Mouse (Mus musculus) G1E (cell line): ENCODE data around the gene Agpat1. TPM values are rescaled to one million over a fixed set of nuclear protein-coding genes. Genes with fewer than 3 reads are reported as not detected.

Experiments used
- ATAC-seq: 2 replicates; pipeline ENCODE4 v1.8.0; 2016; ENCODE audit warnings: mild to moderate bottlenecking; ENCODE audit not compliant: insufficient number of reproducible peaks, poor library complexity, low FRiP score, severe bottlenecking; ENCODE audit errors: extremely low read depth
- DNase-seq: peaks from one replicate; pipeline ENCODE4 v3.0.0; 2012; ENCODE audit warnings: low spot score
- H3K27me3 ChIP-seq: 2 replicates; pipeline ENCODE4 v1.6.1; 2012; ENCODE audit warnings: mild to moderate bottlenecking, low read length, inconsistent platforms; ENCODE audit not compliant: insufficient read depth
- H3K36me3 ChIP-seq: replicated peaks from 2 replicates; pipeline ENCODE3; 2012; ENCODE audit warnings: mild to moderate bottlenecking, inconsistent platforms
- H3K4me1 ChIP-seq: 2 replicates; pipeline ENCODE4 v1.6.1; 2012; ENCODE audit warnings: low read depth, low read length, inconsistent platforms, mixed read lengths; ENCODE audit not compliant: insufficient read depth
- H3K4me3 ChIP-seq: 2 replicates; pipeline ENCODE4 v1.5.1; 2012; ENCODE audit warnings: low read depth, mild to moderate bottlenecking, inconsistent platforms, low read length, moderate library complexity, mixed read lengths
- H3K9me3 ChIP-seq: replicated peaks from 2 replicates; pipeline ENCODE4 v1.6.1; 2012; ENCODE audit warnings: inconsistent platforms
- CTCF ChIP-seq: IDR thresholded peaks from 2 replicates; pipeline ENCODE4 v1.5.1; 2012; ENCODE audit warnings: low read depth, low read length, inconsistent platforms, mixed read lengths
- GATA1 ChIP-seq: IDR thresholded peaks from 2 replicates; pipeline ENCODE4 v1.6.1; 2012; ENCODE audit warnings: borderline replicate concordance, low read length, inconsistent platforms, mixed read lengths
- GATA2 ChIP-seq: IDR thresholded peaks from 2 replicates; pipeline ENCODE4 v1.6.1; 2012; ENCODE audit warnings: low read depth, low read length, inconsistent platforms, borderline replicate concordance
- POLR2AphosphoS5 ChIP-seq: IDR thresholded peaks from 2 replicates; pipeline ENCODE4 v1.6.1; 2012; ENCODE audit warnings: low read depth, low read length, inconsistent platforms; ENCODE audit not compliant: insufficient replicate concordance
- TAL1 ChIP-seq: conservative IDR thresholded peaks from 2 replicates; pipeline ENCODE4 v1.6.1; 2012; ENCODE audit warnings: low read depth, low read length, inconsistent platforms, mixed read lengths
- polyA plus RNA-seq: library from polyadenylated mRNA; stranded (reverse); fragments of >175 nt; gene quantifications from 2 replicates; pipeline ENCODE4 v1.2.3, GENCODE M21; 2012
- total RNA-seq, 2 experiments: library from RNA; stranded (forward) in 1 of 2; stranded (reverse) in 1 of 2; fragments of 200-1000 nt in 1 of 2; fragments of >200 nt in 1 of 2; fragmentation: Nextera tagmentation in 1 of 2; gene quantifications; 2 replicates each; pipeline ENCODE4 v1.2.3; 2014 to 2017

Gene Agpat1
- total and polyA plus RNA-seq, 3 experiments, result 24.7 to 165 (median 96.4) TPM

DNA sequence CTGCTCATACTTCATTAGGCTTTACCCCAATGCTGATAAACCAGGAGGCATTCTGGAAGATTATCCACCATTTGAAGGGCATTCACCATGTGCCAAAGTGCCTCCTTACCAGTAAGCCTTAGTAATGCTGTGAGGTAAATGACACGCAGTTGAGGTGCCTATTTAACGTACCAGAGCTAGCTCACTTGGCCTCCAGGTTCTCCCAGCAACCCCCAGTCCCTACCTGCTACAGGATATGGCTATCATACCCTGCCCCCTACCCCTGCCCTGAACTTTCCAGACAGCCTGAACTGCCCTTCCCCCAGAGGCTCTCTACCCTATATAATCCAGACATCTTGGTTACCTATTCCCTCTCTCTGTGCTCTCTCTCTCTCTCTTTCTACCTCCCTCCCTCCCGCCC is 15.3 kb upstream of the Agpat1 start:
- H3K4me1 ChIP-seq, result peaks cover 61% of the 10 kb centered on the region
- TF ChIP-seq CTCF, result no peak
- TF ChIP-seq GATA2, result no peak
- no peak for TF ChIP-seq POLR2AphosphoS5
- TF ChIP-seq TAL1, result no peak
- no peak for TF ChIP-seq GATA1
- peaks cover 4% of the 10 kb centered on the region; the same call in 1 of the 2 replicates for H3K27me3 ChIP-seq
- DNase-seq, result no peak
- ATAC-seq, result no peak
- peak overlapping the region; percentile 74; the same call in 1 of the 2 replicates for H3K4me3 ChIP-seq
- no peaks in the 10 kb centered on the region for H3K9me3 ChIP-seq
- peaks cover 14% of the 10 kb centered on the region for H3K36me3 ChIP-seq

DNA sequence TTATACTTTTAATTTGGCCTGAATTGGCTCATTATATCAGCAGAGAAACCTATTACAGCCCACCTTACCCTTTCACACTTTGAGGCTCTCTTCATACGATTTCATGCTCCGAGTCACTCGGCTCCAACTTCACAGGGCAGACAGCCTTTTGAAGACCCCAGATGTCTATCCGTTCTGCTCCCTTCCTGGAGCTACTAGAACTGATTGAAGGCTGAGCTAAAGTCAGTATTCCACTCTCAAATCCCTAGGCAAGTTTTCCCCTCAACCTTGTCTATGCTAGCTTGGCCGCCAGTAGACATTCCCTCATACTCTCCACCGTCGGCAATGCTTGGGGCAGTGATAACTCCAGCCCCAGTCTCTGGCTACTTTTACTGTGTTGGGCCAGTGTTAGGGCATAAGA is 14.9 kb upstream of the Agpat1 start:
- ATAC-seq (no peak), DNase-seq (no peak)
- H3K36me3 ChIP-seq, result peaks cover 18% of the 10 kb centered on the region
- no peak for TF ChIP-seq GATA2
- TF ChIP-seq POLR2AphosphoS5, result no peak
- TF ChIP-seq GATA1, result no peak
- TF ChIP-seq CTCF, result no peak
- TF ChIP-seq TAL1, result no peak
- H3K4me3 ChIP-seq, result peak overlapping the region; percentile 74
- no peaks in the 10 kb centered on the region for H3K9me3 ChIP-seq
- peaks cover 65% of the 10 kb centered on the region for H3K4me1 ChIP-seq
- H3K27me3 ChIP-seq, result peaks cover 2% of the 10 kb centered on the region; the same call in 1 of the 2 replicates

DNA sequence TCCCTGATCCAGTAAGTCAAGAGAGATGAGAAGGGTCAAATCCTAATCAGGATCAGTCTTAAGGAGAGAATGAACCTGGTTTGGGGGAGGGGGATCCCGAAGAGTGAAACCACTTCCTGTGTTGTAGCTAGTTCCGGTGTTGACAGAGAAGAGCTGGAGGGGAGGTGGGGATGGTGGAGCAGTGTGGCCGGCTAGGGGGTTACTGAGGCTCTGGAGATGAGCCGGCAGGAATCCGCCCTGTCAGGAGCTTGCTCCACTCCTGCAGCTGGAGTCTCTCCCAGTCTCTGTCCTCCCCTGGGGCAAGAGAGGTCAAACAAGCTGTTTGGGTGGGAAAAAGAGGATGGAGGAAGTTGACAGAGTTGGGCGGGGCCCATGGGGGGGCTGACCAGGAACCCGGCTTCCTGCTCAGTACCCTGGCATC is 14.4 kb upstream of the Agpat1 start, which contains the start of gene Gpsm3:
Gene Gpsm3 (plus strand): TSS at position 126 of the 421 bp plus-strand sequence.
- no peaks in the 10 kb centered on the region for H3K9me3 ChIP-seq
- peaks cover 23% of the 10 kb centered on the region for H3K36me3 ChIP-seq
- peak within 1 kb of the TSS; percentile 74 for H3K4me3 ChIP-seq
- DNase-seq (peak; percentile 73), ATAC-seq (no peak)
- H3K4me1 ChIP-seq, result peaks cover 69% of the 10 kb centered on the region
- no peak for TF ChIP-seq CTCF
- no peak for TF ChIP-seq TAL1
- no peak for TF ChIP-seq GATA1
- TF ChIP-seq GATA2, result no peak
- TF ChIP-seq POLR2AphosphoS5, result no peak
- no peaks in the 10 kb centered on the region for H3K27me3 ChIP-seq

DNA sequence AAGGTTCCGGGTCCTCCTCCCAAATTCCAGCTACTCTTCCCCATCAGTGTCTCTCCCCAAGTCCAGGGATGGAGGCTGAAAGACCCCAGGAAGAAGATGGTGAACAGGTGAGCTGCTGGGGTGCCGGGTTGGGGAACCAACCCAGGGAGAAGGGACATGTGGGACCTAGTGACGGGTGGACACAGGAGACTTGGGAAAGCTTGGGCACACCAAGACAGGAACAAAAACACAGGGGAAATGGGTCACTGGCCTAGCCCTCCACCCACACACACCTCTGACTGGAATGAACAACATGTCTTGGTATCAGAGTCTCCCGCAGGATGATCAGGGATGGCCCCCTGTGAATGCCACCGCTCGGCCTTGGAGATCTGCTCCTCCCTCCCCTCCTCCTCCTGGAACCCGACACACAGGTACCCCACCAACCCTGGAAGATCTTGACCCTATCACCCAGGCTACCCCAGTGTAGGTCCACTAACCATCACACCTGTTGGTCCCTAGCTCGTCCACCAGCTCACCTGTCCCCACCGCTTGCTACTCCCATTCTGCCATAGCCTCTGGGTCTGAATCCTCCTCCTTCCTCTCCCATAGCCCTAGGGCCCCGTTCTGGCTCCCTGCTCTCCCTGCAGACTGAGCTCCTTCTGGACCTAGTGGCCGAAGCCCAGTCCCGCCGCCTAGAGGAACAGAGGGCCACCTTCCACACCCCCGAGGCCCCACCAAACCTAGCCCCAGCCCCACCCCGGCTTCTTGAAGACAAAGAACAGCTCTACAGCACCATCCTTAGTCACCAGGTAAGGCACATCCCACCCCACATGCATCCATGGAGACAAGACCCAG is 13.7 kb upstream of the Agpat1 start:
- no peak for TF ChIP-seq CTCF
- TF ChIP-seq POLR2AphosphoS5, result no peak
- TF ChIP-seq GATA2, result no peak
- no peak for TF ChIP-seq GATA1
- TF ChIP-seq TAL1, result no peak
- H3K27me3 ChIP-seq, result no peaks in the 10 kb centered on the region
- ATAC-seq, result no peak
- peaks cover 30% of the 10 kb centered on the region for H3K36me3 ChIP-seq
- DNase-seq, result no peak
- H3K4me3 ChIP-seq, result peak overlapping the region; percentile 74
- H3K9me3 ChIP-seq, result no peaks in the 10 kb centered on the region
- H3K4me1 ChIP-seq, result peaks cover 75% of the 10 kb centered on the region

DNA sequence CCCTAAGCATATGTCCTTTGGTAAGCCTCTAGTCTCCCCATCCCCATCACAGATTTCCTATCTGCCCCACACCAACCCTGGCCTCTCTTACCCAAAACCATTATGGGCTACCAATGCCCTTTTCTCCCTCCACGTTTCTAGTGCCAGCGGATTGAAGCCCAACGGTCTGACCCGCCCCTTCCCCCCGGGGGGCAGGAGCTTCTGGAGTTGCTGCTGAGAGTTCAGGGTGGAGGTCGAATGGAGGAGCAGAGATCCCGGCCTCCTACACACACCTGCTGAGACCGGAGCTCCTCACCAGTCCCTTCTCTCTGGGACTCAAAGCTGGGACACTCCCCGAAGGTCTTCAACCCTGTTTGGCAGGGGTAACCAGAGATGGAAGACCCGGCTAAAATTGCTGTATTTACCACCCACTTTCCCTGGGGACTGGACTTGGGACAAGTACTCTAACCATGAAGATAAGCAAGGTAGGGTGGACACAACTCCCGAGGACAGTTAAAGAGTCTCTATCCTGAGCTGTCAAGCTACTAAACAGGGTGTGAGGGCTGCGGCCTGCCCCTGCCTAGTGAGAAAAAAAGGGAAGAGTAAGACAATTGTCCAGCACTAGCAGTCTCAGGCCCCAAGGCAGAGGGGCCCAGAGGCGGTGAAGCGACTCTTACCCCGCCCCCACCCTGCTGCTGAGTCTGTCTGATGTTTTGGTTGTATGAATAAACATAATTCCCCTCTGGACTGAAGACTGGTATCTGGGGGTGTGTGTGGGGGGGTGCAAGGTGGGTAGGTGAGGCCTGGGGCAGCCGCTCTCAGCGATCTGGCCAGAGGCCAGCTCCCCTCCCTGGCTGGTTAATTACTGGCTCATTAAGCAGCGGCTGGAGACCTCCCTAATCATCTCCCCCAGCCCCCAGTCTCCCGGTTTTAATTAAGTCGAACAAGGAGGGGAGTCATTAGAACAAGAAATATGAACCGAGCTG is 12.8 kb upstream of the Agpat1 start, which contains the start of gene Pbx2:
Gene Pbx2 (plus strand): TSS at position 238 of the 965 bp plus-strand sequence.
- DNase-seq, result peak; percentile 62
- TF ChIP-seq POLR2AphosphoS5 (no peak), GATA2 (no peak), TAL1 (no peak), GATA1 (no peak)
- Histone ChIP-seq H3K27me3 (no peaks in the 10 kb centered on the region), H3K9me3 (no peaks in the 10 kb centered on the region), H3K36me3 (peaks cover 39% of the 10 kb centered on the region), H3K4me3 (peak within 1 kb of the TSS; percentile 74), H3K4me1 (peaks cover 82% of the 10 kb centered on the region)
- ATAC-seq, result 0 out of 2 replicates have a peak, but pooled peaks have one; percentile 16

DNA sequence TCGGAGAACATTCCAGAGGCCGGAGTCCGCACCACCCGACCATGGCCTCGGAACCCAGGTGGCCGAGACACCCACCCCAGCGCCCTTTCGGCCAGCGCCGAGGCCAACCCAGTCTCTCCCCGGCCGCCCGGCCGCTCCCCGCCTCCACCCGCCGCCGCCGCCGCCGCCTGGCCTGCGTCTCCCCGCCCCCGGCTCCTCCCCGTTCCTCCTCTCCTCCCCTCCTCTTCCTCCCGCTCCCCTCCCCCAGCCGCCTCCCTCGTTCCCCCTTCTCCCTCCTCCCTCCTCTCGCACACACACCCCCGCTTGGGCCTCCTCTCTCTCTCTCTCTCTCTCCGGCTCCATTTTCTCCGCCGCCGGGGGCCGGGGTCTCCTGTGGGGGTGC is 12.1 kb upstream of the Agpat1 start:
- Histone ChIP-seq H3K4me3 (peak overlapping the region; percentile 74), H3K36me3 (peaks cover 45% of the 10 kb centered on the region), H3K27me3 (no peaks in the 10 kb centered on the region), H3K9me3 (no peaks in the 10 kb centered on the region), H3K4me1 (peaks cover 81% of the 10 kb centered on the region)
- TF ChIP-seq GATA2, result no peak
- no peak for TF ChIP-seq GATA1
- TF ChIP-seq TAL1, result no peak
- TF ChIP-seq CTCF, result no peak
- TF ChIP-seq POLR2AphosphoS5, result no peak
- peak; percentile 83 for DNase-seq
- peak; percentile 40; the same call in 1 of the 2 replicates for ATAC-seq
